Mouse (Mus musculus): ENCODE results near the gene Slc25a25. TPM values are rescaled to one million over a fixed set of nuclear protein-coding genes. Genes with fewer than 3 reads are reported as not detected.
"Not testable (repeated sequence)": the region's sequence is repeated elsewhere in the genome, so short reads cannot be mapped to it uniquely, and the experiment has no call there.

Slc25a25 gene
- polyA plus RNA-seq (2015; fragmentation: Nextera tagmentation; extraction: Ambion mirVana): 16.3 and 18.9 TPM in 2 replicates

DNA sequence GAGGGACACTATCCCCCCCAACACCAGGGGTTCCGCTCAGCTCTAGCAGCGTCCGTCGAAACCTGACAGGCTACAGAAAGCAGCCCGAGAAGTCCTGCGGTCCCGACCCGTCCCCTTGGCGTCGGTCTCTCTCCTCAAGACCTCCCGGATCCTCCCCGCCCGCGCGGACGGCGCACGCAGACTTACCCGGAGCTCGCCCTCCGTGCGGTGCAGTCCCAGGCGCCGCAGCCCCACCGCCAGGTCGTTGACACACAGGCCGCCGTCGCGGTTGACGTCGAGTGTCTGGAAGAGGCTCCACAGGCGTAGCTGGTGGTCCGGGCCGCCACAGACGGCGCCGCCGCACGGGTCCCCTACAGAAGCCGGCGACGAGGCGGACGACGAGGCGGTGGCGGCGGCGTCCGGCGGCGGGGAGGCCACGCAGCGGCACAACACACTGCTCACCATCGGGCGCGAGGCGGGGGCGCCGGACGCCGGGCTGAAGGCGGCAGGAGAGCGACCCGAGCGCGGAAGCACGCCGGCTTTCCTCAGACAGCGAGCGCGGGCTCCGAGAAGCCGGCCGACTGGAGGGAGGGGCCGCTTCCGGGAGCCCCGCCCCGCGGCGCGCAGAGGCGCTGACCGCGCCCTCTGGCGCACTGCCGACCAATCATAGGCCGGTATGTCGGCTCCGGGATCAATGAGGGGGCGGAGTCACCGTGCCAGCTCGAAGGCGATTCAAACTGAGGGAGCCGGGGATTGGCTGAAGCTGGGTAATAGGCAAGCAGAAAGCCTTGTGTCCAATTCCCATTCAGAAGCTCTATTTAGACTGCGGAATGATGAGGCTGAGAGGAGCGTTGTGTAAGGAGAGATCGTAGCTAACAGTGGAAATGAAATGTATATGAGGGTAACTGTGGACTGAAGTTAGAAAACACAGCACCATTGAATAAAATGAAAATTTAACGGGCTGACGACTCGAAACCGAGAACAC is at the start of gene Slc25a25:
Gene Slc25a25 (minus strand): TSS at position 565 of the 964 bp plus-strand sequence.
- peak; percentile 97 for DNase-seq (ENCODE audit: low spot score)

GRCm38 (mm10) chr2:32500461-32500860 is 49.2 kb upstream of the Slc25a25 start:
- DNase-seq (ENCODE audit: low spot score): peak; percentile 57

DNA sequence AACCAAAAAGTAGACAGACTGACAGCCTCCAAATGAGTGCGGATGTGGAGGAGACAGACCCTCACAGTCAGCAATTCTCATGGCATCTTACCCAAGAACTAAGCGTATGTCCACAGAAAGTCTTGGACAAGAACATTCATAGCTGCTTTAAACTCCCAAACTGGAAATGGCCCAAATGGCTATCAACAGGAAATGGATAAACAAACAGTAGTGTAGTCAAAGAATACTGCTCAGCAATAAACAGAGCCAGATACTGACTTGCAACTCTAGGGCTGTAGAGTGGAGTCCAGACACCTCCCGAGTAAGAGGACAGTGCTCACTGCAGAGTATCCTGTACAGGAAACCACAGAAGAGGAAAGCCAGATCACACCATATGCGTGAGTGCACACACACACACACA is 48.1 kb upstream of the Slc25a25 start:
- DNase-seq (ENCODE audit: low spot score): no peak

DNA sequence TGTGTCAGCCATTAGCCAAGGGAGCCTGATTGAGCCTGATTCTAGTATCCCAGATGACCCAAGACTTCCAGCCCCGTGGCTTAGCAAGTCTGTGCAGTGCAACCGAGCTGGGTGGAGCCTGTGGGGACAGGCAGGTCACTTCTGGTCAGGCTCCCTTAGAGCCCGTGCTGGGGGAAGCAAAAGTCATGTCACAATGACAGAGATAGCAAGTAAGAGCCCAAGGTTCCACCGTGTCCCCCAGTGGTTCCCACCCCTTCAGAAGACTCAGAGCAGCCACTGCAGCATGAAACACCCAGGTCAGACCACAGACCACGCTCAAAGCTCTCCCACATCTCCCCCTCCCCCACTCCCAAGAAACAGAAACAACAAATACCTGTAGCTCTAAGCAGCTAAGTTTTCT is 44.9 kb upstream of the Slc25a25 start:
- DNase-seq (ENCODE audit: low spot score): peak; percentile 71

DNA sequence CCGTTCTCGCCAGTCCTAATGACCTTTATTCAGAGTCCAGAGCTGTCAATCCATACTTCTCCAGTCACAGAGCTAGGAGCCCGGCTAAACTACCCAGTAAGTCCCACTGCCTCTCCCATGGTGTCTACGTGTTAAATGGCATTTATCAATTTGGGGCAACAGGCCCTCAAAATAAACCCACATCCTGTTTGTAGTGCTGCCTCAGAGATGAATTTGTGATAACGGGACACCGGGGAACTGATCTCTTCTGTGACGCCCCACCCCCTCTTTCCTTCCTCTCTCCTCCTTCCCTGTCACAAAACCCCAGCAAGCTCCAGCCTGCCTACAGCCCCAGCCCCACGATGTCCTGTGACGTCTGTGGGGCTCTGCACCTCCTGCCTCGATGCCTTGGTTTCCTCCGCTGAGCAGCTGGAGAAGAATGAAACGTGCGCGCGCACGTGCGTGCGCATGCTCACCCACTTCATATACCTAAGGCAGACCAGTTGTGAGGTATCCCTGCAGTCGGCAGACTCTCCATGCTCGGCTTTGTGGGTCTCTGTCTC is 44.0 kb upstream of the Slc25a25 start:
- DNase-seq (ENCODE audit: low spot score): peak; percentile 97

- no peak for DNase-seq (ENCODE audit: low spot score)
Observed at GRCm38 (mm10) chr2:32494522-32494921, 43.3 kb upstream of the Slc25a25 start.

DNA sequence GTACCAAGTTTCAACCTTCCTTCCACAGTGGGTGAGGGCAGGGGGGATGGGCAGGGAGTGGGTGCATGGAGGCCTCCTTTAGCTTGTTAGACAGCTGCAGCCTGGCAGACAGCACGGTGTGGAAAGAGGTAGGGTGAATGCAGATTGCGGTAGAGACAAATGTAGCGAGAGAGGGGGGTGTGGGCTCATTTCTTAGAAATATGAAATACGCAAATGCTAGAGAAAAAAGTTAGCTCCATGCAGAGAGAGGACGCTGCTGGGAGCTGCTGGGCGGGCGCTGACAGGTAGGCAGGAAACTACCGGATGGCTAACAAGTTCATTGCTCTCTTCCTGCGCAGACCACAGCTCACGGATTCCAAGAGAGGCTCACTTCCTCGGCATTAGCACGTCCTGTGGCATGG is 42.1 kb upstream of the Slc25a25 start:
- peak; percentile 89 for DNase-seq (ENCODE audit: low spot score)

- no peak for DNase-seq (ENCODE audit: low spot score)
Observed at GRCm38 (mm10) chr2:32492661-32493060, 41.4 kb upstream of the Slc25a25 start.

GRCm38 (mm10) chr2:32490730-32491129 is 39.5 kb upstream of the Slc25a25 start:
- not testable (repeated sequence) for DNase-seq (ENCODE audit: low spot score)

GRCm38 (mm10) chr2:32488679-32489078 is 37.4 kb upstream of the Slc25a25 start:
- DNase-seq (ENCODE audit: low spot score): peak; percentile 90

DNA sequence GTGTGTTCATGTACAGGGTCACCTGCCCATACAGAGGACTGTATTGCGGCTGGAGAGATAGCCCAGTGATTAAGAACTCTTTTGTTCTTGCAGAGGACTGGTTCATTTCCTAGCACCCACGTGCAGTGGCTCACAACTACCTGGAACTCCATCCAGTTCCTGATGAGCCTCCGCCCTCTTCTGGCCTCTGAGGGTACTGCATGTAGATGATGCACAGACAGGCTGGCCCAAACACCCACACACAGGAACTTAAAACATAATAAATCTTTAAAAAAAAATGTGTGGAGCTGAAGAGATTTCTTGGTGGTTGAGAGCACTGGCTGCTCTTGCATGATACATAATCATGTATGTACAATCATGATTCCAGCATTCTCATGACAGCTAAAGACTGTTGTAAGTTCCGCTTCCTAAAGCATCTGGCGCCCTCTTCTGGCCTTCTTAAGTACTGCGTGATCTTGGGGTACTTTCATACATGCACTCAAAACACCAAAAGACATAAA is 35.9 kb upstream of the Slc25a25 start:
- DNase-seq (ENCODE audit: low spot score): peak; percentile 92

DNA sequence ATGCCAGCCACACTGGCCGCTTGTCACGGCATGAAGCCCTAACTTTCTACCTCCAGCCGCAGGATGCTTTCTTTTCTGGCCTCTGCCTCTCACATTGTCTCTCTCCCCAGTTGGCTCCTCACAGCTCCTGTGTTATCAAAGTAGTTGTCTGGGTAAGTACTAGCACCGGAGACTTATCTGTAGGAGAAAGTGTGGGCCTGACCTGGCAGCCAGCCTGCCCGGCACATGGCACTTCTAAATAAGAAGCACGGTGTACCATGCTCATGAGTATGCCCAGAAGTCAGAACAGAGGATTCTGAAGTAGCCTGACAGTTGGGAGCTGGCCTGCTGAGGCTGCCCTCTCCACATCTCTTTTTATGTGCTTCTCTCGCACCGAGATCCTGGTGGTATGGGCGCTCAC is 34.9 kb upstream of the Slc25a25 start:
- no peak for DNase-seq (ENCODE audit: low spot score)

DNA sequence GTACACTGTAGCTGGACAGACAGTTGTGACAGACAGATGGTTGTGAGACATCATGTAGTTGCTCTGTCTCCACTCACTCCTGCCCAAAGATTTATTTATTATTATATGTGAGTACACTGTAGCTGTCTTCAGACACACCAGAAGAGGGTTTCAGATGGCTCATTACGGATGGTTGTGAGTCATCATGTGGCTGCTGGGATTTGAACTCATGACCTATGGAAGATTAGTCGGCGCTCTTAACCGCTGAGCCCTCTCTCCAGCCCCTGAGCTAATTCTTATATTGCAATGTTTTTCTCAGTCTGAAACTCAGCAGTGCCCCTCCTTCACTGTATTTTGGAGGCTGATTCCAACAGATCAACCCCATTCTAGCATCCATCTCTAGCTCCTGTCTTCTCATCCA is 34.5 kb upstream of the Slc25a25 start:
- DNase-seq (ENCODE audit: low spot score): no peak

DNA sequence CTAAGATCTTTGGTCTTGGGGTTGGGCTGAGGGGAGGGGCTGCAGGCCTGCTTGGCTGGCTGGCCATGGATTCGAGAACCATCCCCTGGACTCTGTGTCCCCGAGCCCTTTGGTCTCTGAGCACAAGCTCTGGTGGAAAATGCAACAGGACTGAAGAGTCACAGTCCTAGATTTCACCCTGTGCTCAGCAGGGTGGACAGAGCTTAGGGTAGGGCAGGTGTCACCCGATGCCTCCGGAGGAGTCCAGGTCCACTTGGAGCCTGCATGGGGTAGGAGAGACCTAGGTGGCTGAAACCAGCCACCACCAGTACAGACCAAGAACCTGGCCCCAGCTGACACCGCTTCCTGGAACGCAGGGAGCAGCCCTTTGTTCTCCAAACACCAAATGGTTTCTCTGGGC is 33.7 kb upstream of the Slc25a25 start:
- no peak for DNase-seq (ENCODE audit: low spot score)

- DNase-seq (ENCODE audit: low spot score): peak; percentile 53
Observed at GRCm38 (mm10) chr2:32483179-32483875, 32.1 kb upstream of the Slc25a25 start.

DNA sequence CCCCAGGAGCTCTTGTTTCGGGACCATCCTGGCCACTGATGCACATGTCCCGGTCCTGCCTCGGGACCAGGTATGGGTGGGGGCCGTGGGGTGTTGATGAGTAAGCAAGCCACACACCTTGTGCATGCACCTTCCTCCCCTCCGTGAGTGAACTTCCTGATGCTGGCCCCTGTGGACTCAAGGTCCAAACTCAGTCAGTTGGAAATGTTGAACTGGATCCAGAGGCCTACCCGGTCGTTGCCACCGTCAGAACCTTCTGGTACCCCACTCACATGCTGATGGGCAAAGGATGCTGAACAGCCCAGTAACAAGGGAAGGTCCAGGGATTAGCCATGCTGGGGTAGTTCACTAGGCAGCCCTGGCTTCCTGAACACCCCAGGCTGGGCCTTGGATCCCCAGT is 31.1 kb upstream of the Slc25a25 start:
- no peak for DNase-seq (ENCODE audit: low spot score)

DNA sequence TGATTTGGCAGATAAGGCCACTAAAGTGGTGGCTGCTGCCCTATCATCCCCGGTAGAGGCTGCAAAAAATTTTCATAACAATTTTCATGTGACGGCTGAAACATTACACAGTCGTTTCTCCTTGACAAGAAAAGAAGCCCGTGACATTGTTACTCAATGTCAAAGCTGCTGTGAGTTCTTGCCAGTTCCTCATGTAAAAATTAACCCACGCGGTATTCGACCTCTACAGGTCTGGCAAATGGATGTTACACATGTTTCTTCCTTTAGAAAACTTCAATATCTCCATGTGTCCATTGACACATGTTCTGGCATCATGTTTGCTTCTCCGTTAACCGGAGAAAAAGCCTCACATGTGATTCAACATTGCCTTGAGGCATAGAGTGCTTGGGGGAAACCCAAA is 24.1 kb upstream of the Slc25a25 start:
- DNase-seq (ENCODE audit: low spot score): not testable (repeated sequence)

DNA sequence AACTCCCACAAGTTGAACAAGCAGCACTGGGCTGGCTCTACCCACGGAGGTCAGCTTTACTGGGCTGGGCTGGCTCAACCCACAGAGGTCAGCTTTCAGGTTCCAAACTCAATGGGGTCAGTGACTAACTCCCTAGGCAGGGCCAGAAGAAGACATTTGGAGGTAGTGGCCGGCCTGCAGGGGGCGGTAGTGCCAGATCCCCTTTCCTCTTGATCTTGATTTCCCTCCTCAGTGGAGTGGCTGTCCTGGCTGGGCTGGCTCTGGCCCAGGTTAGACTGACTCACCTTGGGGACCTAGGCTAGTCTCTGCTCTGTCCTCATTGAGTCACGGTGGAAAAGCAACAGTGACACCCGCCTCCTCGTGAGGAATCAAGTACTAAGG is 20.4 kb upstream of the Slc25a25 start:
- DNase-seq (ENCODE audit: low spot score): no peak

GRCm38 (mm10) chr2:32471001-32471680 is 19.9 kb upstream of the Slc25a25 start:
- DNase-seq (ENCODE audit: low spot score): no peak

DNA sequence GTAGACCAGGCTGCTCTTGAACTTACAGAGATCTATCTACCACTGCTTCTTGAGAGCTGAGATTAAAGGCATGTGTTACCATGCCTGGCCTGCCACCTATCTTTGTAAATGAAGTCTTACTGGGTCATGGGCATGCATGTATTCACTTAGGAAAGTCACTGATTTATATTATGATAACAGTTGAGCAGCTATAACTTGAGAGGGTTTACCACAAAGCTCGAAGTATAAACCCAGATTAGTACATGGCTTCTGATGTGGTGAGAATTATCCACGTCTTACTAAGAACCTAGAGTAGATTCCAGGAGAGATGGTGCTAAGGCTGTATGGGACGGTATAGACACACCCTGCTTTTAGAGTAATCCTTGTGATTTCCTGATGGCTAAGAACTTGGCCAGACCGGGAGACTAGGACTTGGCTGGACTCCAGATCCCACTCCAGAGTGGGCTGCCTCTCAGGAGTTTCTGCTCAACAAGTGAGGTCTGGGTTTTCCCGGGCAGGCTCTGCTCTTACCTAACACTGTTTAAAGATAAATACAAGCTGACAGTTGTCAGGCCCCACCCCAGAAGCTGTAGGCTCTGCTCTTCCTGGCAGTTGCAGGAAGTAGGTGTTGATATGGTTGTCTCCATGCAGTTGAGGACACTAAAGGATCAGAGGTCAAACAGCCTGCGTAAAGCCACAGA is 13.1 kb upstream of the Slc25a25 start:
- DNase-seq (ENCODE audit: low spot score): peak; percentile 40

- no peak for DNase-seq (ENCODE audit: low spot score)
Observed at GRCm38 (mm10) chr2:32463773-32464172, 12.5 kb upstream of the Slc25a25 start.
